Mouse (Mus musculus) adrenal gland (tissue): ENCODE results near the gene Olfr549.

Experiments used
- intact Hi-C: fragments of 180-260 bp; cut with DNase I; formaldehyde crosslinking; loops from one replicate; pipeline ENCODE4 v1.15.1; 2025

Olfr549 gene

DNA sequence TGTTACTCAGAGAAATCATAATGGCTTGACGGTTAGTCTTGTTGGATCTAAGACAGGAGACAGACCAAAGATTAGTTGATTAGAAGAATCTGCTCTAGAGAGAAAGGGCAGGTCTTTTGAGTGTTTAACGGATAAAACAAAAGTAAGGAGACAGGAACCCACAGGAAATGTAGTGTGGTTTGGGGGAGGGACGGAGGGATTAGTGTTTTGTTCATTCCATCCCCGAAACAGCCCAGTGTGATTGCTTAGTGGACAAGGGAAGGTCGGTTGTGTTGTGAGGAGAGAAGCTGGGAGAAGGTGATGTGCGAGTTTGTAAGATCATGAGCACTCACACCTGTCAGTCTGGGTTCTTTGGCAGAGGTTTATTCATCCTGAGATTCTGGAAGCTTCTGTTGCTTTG lies 26.3 kb downstream of the Olfr549 start:
- intact Hi-C loops, result no loop called here

DNA sequence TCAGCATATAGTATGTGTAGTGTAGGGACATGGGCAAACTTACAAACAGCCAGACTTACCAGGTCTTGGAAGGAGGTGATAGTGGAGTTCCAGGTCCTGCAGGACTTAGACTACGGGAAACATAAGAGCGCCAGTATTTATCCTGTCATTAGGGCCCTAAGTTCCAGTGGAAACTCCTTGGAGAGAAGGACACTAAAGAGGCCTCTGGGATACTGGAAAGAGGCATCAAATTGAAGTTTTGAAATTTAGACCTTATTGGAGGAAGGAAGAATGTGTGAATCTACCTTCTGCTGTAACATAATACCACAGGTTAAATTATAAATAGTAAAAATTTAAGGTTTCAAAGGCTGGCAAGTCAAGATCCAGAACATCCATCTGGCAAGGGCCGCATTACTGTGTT lies 42.1 kb downstream of the Olfr549 start, which contains the start of gene Olfr551:
TSS of gene Olfr551 (minus strand) at position 101 of the 400 bp plus-strand sequence.
- intact Hi-C loops, result no loop called here

DNA sequence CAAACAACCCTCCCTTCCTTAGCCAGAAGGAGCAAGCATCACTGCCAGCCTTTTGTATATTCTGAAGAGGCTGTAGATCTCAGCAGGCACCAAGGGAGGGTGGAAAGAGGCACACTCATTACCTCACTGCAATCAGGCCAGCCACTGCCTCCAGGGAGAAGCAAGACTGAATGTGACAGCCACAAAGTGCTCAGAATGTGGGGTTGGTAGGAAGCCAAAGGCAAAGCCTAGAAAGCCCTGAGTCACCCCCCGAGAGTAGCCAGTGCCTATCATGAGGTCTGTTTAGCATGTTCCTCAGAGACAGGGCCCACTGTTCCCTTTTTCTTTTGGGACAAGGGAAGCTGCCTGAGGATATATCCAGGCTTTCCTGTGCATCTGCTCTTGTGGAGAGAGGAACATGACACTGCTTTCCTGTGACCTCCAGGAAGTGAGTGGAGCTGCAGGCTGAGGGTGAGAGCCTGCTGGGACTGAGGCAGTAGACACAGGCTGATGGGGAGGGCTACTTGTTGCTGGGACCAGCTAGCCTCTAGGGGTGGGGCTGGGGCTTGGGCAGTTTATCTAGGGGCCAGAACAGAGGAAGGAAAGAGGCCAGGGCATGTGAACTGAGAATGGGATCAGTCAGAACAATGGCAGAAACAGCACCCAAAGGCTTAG lies 47.8 kb downstream of the Olfr549 start, which contains the start of gene Olfr552:
TSS of gene Olfr552 (plus strand) at position 393 of the 654 bp plus-strand sequence.
- intact Hi-C loops, result no loop called here
